Mouse (Mus musculus) lung, postnatal 4 days (tissue): ENCODE results near the gene Myl6b.

ENCODE experiments used
- DNase-seq, 2 experiments: peaks; one replicate each; pipeline ENCODE4 v3.0.0; 2021

Gene Myl6b

GRCm38 (mm10) chr10:128498590-128498989, at the start of gene Myl6b:
TSS of gene Myl6b (minus strand) at chr10:128498685.
- DNase-seq, result peak; percentile 97 to 99

GRCm38 (mm10) chr10:128547361-128548032, 49.0 kb upstream of the Myl6b start, which contains the start of gene Zc3h10:
TSS of gene Zc3h10 (minus strand) at chr10:128547774.
- DNase-seq, result peak; percentile 94 to 97

GRCm38 (mm10) chr10:128546787-128547186, 48.3 kb upstream of the Myl6b start:
- no peak for DNase-seq

- no peak for DNase-seq
Measured at GRCm38 (mm10) chr10:128546361-128546760, 47.9 kb upstream of the Myl6b start.

GRCm38 (mm10) chr10:128545570-128545898, 47.0 kb upstream of the Myl6b start:
- DNase-seq, result no peak

GRCm38 (mm10) chr10:128544674-128545569, 46.4 kb upstream of the Myl6b start:
- DNase-seq, result no peak

- no peak for DNase-seq
Measured at GRCm38 (mm10) chr10:128544151-128544657, 45.7 kb upstream of the Myl6b start.

GRCm38 (mm10) chr10:128543100-128543499, 44.6 kb upstream of the Myl6b start:
- no peak for DNase-seq

- DNase-seq, result no peak
Measured at GRCm38 (mm10) chr10:128538340-128538870, 39.9 kb upstream of the Myl6b start.

- DNase-seq, result peak; percentile 90 to 94
Measured at GRCm38 (mm10) chr10:128536266-128536940, 37.9 kb upstream of the Myl6b start.

- DNase-seq, result no peak
Measured at GRCm38 (mm10) chr10:128535624-128536265, 37.3 kb upstream of the Myl6b start.

GRCm38 (mm10) chr10:128535206-128535605, 36.7 kb upstream of the Myl6b start:
- no peak for DNase-seq

- no peak for DNase-seq
Measured at GRCm38 (mm10) chr10:128526366-128527356, 28.2 kb upstream of the Myl6b start.

GRCm38 (mm10) chr10:128525671-128526308, 27.3 kb upstream of the Myl6b start, which contains the start of gene Esyt1:
TSS of gene Esyt1 (minus strand) at chr10:128525871.
- DNase-seq, result peak; percentile 94 to 98

- peak; percentile 75 to 78 for DNase-seq
Measured at GRCm38 (mm10) chr10:128524732-128525662, 26.5 kb upstream of the Myl6b start.

GRCm38 (mm10) chr10:128524111-128524731, 25.7 kb upstream of the Myl6b start:
- DNase-seq, result no peak

GRCm38 (mm10) chr10:128522351-128522750, 23.9 kb upstream of the Myl6b start:
- DNase-seq, result no peak

GRCm38 (mm10) chr10:128520591-128520990, 22.1 kb upstream of the Myl6b start:
- DNase-seq, result no peak

GRCm38 (mm10) chr10:128518833-128519232, 20.3 kb upstream of the Myl6b start:
- peak; percentile 59 to 75 for DNase-seq
